Comparison of ENCODE assay signal across 8 mouse cellular contexts in the genomic region with DNA sequence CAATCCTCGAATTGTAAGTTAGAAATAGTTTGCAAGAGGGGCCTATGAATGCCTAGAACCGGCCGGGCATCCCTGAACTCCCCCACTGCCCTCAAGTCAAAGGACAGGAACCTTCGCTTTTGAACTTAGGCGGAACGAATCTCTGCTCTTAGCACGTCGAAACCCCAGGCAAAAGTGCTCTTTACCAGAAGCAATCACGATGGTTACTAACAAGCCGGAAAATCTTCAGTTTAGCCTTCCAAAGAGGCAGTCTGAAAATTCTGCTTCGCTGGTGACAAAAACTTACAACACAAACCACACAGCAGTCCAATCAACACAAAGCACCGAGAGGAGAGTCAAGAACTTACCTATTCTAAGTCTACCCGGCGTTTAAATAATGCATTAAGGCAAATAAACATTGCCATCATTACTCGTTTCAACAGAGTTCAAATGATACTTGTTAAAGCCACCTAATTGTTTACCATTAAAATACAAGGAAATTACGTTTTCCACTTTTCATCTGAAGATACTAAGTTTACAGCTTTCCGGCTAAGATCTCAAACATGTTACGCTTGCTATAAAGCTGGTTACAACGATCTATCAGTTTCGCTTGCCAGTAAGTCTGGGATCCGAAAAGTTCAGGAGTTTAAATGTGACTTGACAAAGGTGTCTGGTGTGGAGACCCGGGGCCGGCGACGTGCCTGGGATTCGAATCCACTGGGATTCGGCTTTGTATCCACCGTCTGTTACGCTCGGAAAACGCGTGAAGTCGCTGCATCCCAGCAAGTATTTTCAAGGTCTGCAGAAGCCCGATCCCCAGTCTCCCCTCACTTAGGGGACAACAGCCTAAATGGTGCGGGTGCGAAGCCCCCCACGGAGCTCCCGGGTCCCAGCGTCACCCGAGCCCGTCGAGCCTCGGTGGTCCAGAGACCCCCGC. TPM values are rescaled to one million over a fixed set of nuclear protein-coding genes. Genes with fewer than 3 reads are reported as not detected.
DNase-seq lines count a peak whose midpoint lies in the region; ATAC-seq lines count a peak whose summit lies in the region.

No protein-coding gene starts in this region.

- intact Hi-C loops in left cerebral cortex, postnatal 14 days (cut with DNase I), result loop anchor here (5.0 kb wide), 1 partner anchor 116 kb away; no protein-coding TSS in a partner anchor

- DNase-seq in cerebellum, adult 9-10 months, result peak; percentile 16
- DNase-seq in gastrocnemius, adult 8-10 months (ENCODE audit: low spot score in 2 of 2), result peak; percentile 10 to 13
- peak; percentile 44 to 55 for DNase-seq in left cerebral cortex, postnatal 14 days (ENCODE audit: low spot score in 2 of 2)
- peak; percentile 35 for DNase-seq in splenic B cell, adult 2 months (ENCODE audit: low read depth, low spot score)

- no peaks in the 10 kb centered on the region for H3K36me3 ChIP-seq in megakaryocyte, embryonic 14.5 days (replicated peaks; ENCODE audit: low read length)
- H3K36me3 ChIP-seq in midbrain, embryonic 12.5 days, result peaks cover 2% of the 10 kb centered on the region; the same call in 1 of the 2 replicates
- H3K36me3 ChIP-seq in splenic B cell, adult 2 months (ENCODE audit: control insufficient read depth, insufficient read depth, low read length, poor library complexity, severe bottlenecking), result no peaks in the 10 kb centered on the region

- peaks cover 14% of the 10 kb centered on the region for H3K9me3 ChIP-seq in megakaryocyte, embryonic 14.5 days
- no peaks in the 10 kb centered on the region for H3K9me3 ChIP-seq in midbrain, embryonic 12.5 days

- peak overlapping the region; percentile 61 for H3K4me2 ChIP-seq in midbrain, embryonic 12.5 days (replicated peaks)

- H3K4me3 ChIP-seq in megakaryocyte, embryonic 14.5 days (replicated peaks), result peak overlapping the region; percentile 94
- peak overlapping the region; percentile 82 for H3K4me3 ChIP-seq in midbrain, embryonic 12.5 days

- under 1% methylated on average over 44 of the region's 44 CpGs for WGBS in midbrain, embryonic 12.5 days

- peaks cover 45% of the 10 kb centered on the region for H3K4me1 ChIP-seq in megakaryocyte, embryonic 14.5 days
- H3K4me1 ChIP-seq in midbrain, embryonic 12.5 days, result peaks cover 26% of the 10 kb centered on the region

- H3K27me3 ChIP-seq in megakaryocyte, embryonic 14.5 days (replicated peaks), result peaks cover 55% of the 10 kb centered on the region
- no peaks in the 10 kb centered on the region for H3K27me3 ChIP-seq in midbrain, embryonic 12.5 days
- H3K27me3 ChIP-seq in splenic B cell, adult 2 months (ENCODE audit: control insufficient read depth, insufficient read depth, low read length, poor library complexity, severe bottlenecking), result peaks cover 5% of the 10 kb centered on the region

- no peak for ATAC-seq in megakaryocyte, adult 5-6 weeks (ENCODE audit: poor library complexity, severe bottlenecking)
- peak; percentile 12 for ATAC-seq in inflammation-experienced regulatory T-cells, adult 6 months
- no peak; the same call in 1 of the 2 replicates for ATAC-seq in midbrain, embryonic 12.5 days (ENCODE audit: low FRiP score, low read depth)

- H3K27ac ChIP-seq in midbrain, embryonic 12.5 days (replicated peaks), result peak overlapping the region; percentile 93

- H3K9ac ChIP-seq in midbrain, embryonic 12.5 days (replicated peaks), result peak overlapping the region; percentile 78

RNA-seq across cellular contexts. Expression of a gene that starts 0.8 kb away (rescaled TPM):
- polyA plus RNA-seq in megakaryocyte, embryonic 14.5 days (2012; ENCODE audit: insufficient read depth, low replicate concordance), result 1.3 and 2.2 TPM in 2 replicates
- total RNA-seq in megakaryocyte, adult 5-6 weeks (2015), result 32.1 and 37.2 TPM in 2 replicates
- total RNA-seq in megakaryocyte, adult 5-6 weeks (2017), result 49.9 and 50.4 TPM in 2 replicates
- total RNA-seq in gastrocnemius, adult 8-10 months (2022), result 1 to 10 TPM in 1 of 4 experiments, under 1 TPM in 3; 0.56 to 1.2 (median 0.74) TPM
- polyA plus RNA-seq in inflammation-experienced regulatory T-cells, adult 6 months (2017; shearing (Covaris generic)), result 10 to 100 TPM in 1 of 3 experiments, 1 to 10 TPM in 2; 2.0 to 11.4 (median 6.5) TPM
- 10 to 100 TPM; 18.0 TPM for total RNA-seq in left cerebral cortex, postnatal 14 days (2021)
- 94.5 and 98.9 TPM in 2 replicates for polyA plus RNA-seq in midbrain, embryonic 12.5 days (2016; fragmentation: Nextera tagmentation; extraction: Ambion mirVana)

RNA-seq across cellular contexts. Expression of a gene that starts 18.1 kb away (rescaled TPM):
- polyA plus RNA-seq in megakaryocyte, embryonic 14.5 days (2012; ENCODE audit: insufficient read depth, low replicate concordance), result not detected in 2 replicates
- 0.07 TPM in 1 of 2 replicates, not detected in the other for total RNA-seq in megakaryocyte, adult 5-6 weeks (2015)
- 0.26 TPM in 1 of 2 replicates, not detected in the other for total RNA-seq in megakaryocyte, adult 5-6 weeks (2017)
- under 1 TPM; 0.11 to 0.34 (median 0.15) TPM for total RNA-seq in gastrocnemius, adult 8-10 months (2022)
- polyA plus RNA-seq in inflammation-experienced regulatory T-cells, adult 6 months (2017; shearing (Covaris generic)), result not detected
- total RNA-seq in left cerebral cortex, postnatal 14 days (2021), result under 1 TPM in 1 of 2 experiments, not detected in 1; 0.09 TPM
- 0.13 TPM in 1 of 2 replicates, not detected in the other for polyA plus RNA-seq in midbrain, embryonic 12.5 days (2016; fragmentation: Nextera tagmentation; extraction: Ambion mirVana)

Comparison
In these comparisons a context has a peak if more than half of its experiments do, and no peak if none do; other contexts are left out.
1. RNA of a gene that starts 0.8 kb away (total RNA-seq): 32.1 to 50.4 TPM in megakaryocyte, adult 5-6 weeks and 18.0 TPM in left cerebral cortex, postnatal 14 days; 0.56 to 1.2 TPM in gastrocnemius, adult 8-10 months; every median in the first group is over 4 times any median in the second.
2. Peak in every context shown above with its lines, with median percentiles within 50 percentile points of each other: DNase-seq.